Mouse (Mus musculus): ENCODE results near the gene Syt8. TPM values are rescaled to one million over a fixed set of nuclear protein-coding genes. Genes with fewer than 3 reads are reported as not detected.

Gene Syt8
- polyA plus RNA-seq, 1 experiment from 2014 or later = not detected

- peak; percentile 83 for ATAC-seq
- H3K9me3 ChIP-seq (replicated peaks) = no peaks in the 10 kb centered on the region
- H3K36me3 ChIP-seq = no peaks in the 10 kb centered on the region
- H3K4me2 ChIP-seq = no peak overlapping the region
- 32% methylated on average over 6 of the region's 6 CpGs for WGBS (ENCODE audit: insufficient replicate concordance)
- 0 out of 2 replicates have a peak, but pooled peaks cover 5% of the 10 kb centered on the region for H3K27me3 ChIP-seq (replicated peaks)
- H3K9ac ChIP-seq = no peak overlapping the region
- no peak overlapping the region for H3K27ac ChIP-seq
- peaks cover 24% of the 10 kb centered on the region for H3K4me1 ChIP-seq
- no peak overlapping the region for H3K4me3 ChIP-seq
Observed at GRCm38 (mm10) chr7:142413285-142413684, 21.4 kb upstream of the Syt8 start.

DNA sequence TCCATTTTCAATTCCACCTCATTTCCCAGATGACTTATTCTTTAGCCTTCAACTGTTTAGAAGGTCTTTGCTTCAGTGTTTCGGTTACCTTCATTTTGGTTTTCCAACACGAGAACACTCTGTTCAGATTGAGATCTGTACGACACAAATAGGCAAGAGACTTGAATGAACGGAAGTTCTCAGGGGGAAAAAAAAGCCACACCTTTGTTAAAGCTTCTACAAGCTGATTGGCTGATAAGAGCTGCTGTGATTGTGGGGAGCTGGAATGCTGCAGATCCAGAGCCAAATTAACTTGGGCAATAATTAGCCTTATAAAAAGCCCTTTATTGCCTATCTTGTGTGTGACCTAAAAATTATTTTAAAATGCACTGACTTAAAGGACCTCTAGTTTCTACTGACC lies 19.3 kb upstream of the Syt8 start:
- H3K27me3 ChIP-seq (replicated peaks) = 0 out of 2 replicates have a peak, but pooled peaks cover 5% of the 10 kb centered on the region
- no peak overlapping the region for H3K27ac ChIP-seq
- no peak for ATAC-seq
- no peak overlapping the region for H3K4me3 ChIP-seq
- H3K9me3 ChIP-seq (replicated peaks) = no peaks in the 10 kb centered on the region; the same call in 1 of the 2 replicates
- H3K4me1 ChIP-seq = peaks cover 33% of the 10 kb centered on the region
- WGBS (ENCODE audit: insufficient replicate concordance) = 50% methylated on average over 4 of the region's 4 CpGs
- no peaks in the 10 kb centered on the region for H3K36me3 ChIP-seq
- H3K9ac ChIP-seq = no peak overlapping the region
- H3K4me2 ChIP-seq = no peak overlapping the region

GRCm38 (mm10) chr7:142416225-142416624 lies 18.4 kb upstream of the Syt8 start:
- no peak overlapping the region for H3K9ac ChIP-seq
- H3K4me1 ChIP-seq = peaks cover 41% of the 10 kb centered on the region
- no peak for ATAC-seq
- no peak overlapping the region for H3K4me3 ChIP-seq
- no peaks in the 10 kb centered on the region for H3K36me3 ChIP-seq
- H3K27me3 ChIP-seq (replicated peaks) = 0 out of 2 replicates have a peak, but pooled peaks cover 5% of the 10 kb centered on the region
- no peaks in the 10 kb centered on the region; the same call in 1 of the 2 replicates for H3K9me3 ChIP-seq (replicated peaks)
- H3K4me2 ChIP-seq = no peak overlapping the region
- 68% methylated on average over 3 of the region's 3 CpGs for WGBS (ENCODE audit: insufficient replicate concordance)
- no peak overlapping the region for H3K27ac ChIP-seq

- no peaks in the 10 kb centered on the region for H3K36me3 ChIP-seq
- peak overlapping the region; percentile 20; the same call in 1 of the 2 replicates for H3K27ac ChIP-seq
- peaks cover 52% of the 10 kb centered on the region for H3K4me1 ChIP-seq
- H3K27me3 ChIP-seq (replicated peaks) = 0 out of 2 replicates have a peak, but pooled peaks cover 5% of the 10 kb centered on the region
- no peak for ATAC-seq
- no peak overlapping the region for H3K9ac ChIP-seq
- H3K9me3 ChIP-seq (replicated peaks) = no peaks in the 10 kb centered on the region; the same call in 1 of the 2 replicates
- H3K4me2 ChIP-seq = no peak overlapping the region
- H3K4me3 ChIP-seq = no peak overlapping the region
- 91% methylated on average over 2 of the region's 2 CpGs for WGBS (ENCODE audit: insufficient replicate concordance)
Observed at GRCm38 (mm10) chr7:142418027-142418426, 16.6 kb upstream of the Syt8 start.

- Histone ChIP-seq H3K4me1 (peaks cover 46% of the 10 kb centered on the region), H3K27me3 (replicated peaks) (0 out of 2 replicates have a peak, but pooled peaks cover 5% of the 10 kb centered on the region), H3K9me3 (replicated peaks) (no peaks in the 10 kb centered on the region; the same call in 1 of the 2 replicates), H3K36me3 (no peaks in the 10 kb centered on the region), H3K27ac (peak overlapping the region; percentile 88), H3K4me2 (no peak overlapping the region), H3K9ac (no peak overlapping the region), H3K4me3 (no peak overlapping the region)
- ATAC-seq = no peak
- 93% methylated on average over 8 of the region's 8 CpGs for WGBS (ENCODE audit: insufficient replicate concordance)
Observed at GRCm38 (mm10) chr7:142418679-142419078, 16.0 kb upstream of the Syt8 start.

DNA sequence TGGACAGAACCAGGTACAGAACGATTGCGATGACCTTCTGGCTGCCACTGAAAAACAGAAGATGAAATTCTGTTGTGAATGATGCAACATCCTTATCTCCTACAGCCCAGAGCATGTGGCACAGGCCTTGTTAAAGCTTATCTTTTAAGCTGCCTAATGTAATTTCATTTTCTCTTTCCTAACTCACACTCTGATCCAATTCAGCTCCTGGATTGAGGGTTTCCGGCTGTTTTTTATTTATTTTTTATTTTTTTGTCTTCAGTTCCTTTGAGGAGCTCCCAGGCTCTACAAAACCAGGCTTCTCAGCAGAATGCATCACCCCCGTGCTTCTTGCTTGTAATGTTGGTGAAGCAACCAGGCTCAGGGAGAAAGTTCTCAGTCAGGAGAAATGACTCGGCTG lies 14.8 kb upstream of the Syt8 start:
- Histone ChIP-seq H3K27ac (peak overlapping the region; percentile 88), H3K4me2 (peak overlapping the region; percentile 54), H3K4me1 (peaks cover 42% of the 10 kb centered on the region), H3K9me3 (replicated peaks) (no peaks in the 10 kb centered on the region; the same call in 1 of the 2 replicates), H3K36me3 (no peaks in the 10 kb centered on the region), H3K4me3 (peak overlapping the region; percentile 15; the same call in 1 of the 2 replicates), H3K9ac (peak overlapping the region; percentile 57), H3K27me3 (replicated peaks) (0 out of 2 replicates have a peak, but pooled peaks cover 5% of the 10 kb centered on the region)
- WGBS (ENCODE audit: insufficient replicate concordance) = 30% methylated on average over 5 of the region's 5 CpGs
- peak; percentile 87 for ATAC-seq

- no peaks in the 10 kb centered on the region for H3K36me3 ChIP-seq
- H3K4me1 ChIP-seq = peaks cover 42% of the 10 kb centered on the region
- 50% methylated on average over 2 of the region's 2 CpGs for WGBS (ENCODE audit: insufficient replicate concordance)
- no peak overlapping the region for H3K9ac ChIP-seq
- ATAC-seq = peak; percentile 68
- H3K4me3 ChIP-seq = no peak overlapping the region
- H3K9me3 ChIP-seq (replicated peaks) = no peaks in the 10 kb centered on the region; the same call in 1 of the 2 replicates
- no peaks in the 10 kb centered on the region for H3K27me3 ChIP-seq (replicated peaks)
- H3K4me2 ChIP-seq = no peak overlapping the region
- peak overlapping the region; percentile 62 for H3K27ac ChIP-seq
Observed at GRCm38 (mm10) chr7:142421826-142422225, 12.8 kb upstream of the Syt8 start.

GRCm38 (mm10) chr7:142425641-142426213 lies 8.9 kb upstream of the Syt8 start:
- Histone ChIP-seq H3K36me3 (no peaks in the 10 kb centered on the region), H3K27me3 (replicated peaks) (peaks cover 27% of the 10 kb centered on the region), H3K9ac (no peak overlapping the region), H3K4me1 (peaks cover 23% of the 10 kb centered on the region), H3K9me3 (replicated peaks) (no peaks in the 10 kb centered on the region), H3K27ac (no peak overlapping the region), H3K4me2 (no peak overlapping the region), H3K4me3 (no peak overlapping the region)
- no peak for ATAC-seq
- 65% methylated on average over 11 of the region's 11 CpGs for WGBS (ENCODE audit: insufficient replicate concordance)

- Histone ChIP-seq H3K9ac (no peak overlapping the region), H3K36me3 (no peaks in the 10 kb centered on the region), H3K9me3 (replicated peaks) (no peaks in the 10 kb centered on the region), H3K4me3 (no peak overlapping the region), H3K27ac (no peak overlapping the region), H3K4me2 (no peak overlapping the region), H3K27me3 (replicated peaks) (peaks cover 45% of the 10 kb centered on the region), H3K4me1 (no peaks in the 10 kb centered on the region; the same call in 1 of the 2 replicates)
- no peak; the same call in 1 of the 2 replicates for ATAC-seq
- WGBS (ENCODE audit: insufficient replicate concordance) = 8% methylated on average over 7 of the region's 7 CpGs
Observed at GRCm38 (mm10) chr7:142428213-142428612, 6.4 kb upstream of the Syt8 start.

DNA sequence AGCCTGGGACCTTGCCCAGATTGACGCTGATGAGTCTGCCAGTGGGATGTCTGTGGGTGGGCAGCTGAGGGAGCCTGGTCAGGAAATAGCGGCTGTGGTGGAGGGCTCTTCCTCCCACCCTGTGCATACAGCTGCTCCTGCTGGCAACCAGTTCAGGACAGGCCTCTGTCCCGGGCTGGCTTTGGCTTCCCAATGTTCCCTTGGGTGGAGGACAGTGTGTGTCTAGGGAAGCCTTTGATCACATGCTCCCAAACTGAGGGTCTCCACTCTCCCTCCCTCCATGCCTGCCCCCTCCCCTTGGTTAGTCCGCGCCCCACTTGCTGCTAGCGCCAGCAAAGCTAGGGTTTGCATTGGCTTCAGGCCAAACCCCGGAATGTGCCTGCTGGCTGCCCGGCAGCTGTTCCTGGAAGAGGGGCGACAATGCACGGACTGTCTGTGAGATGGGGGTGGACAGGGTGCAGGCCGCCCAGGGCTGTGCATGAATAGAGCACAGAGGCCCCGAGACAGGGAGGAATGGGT lies 4.4 kb upstream of the Syt8 start:
- peaks cover 10% of the 10 kb centered on the region for H3K4me1 ChIP-seq
- H3K4me2 ChIP-seq = no peak overlapping the region
- H3K9ac ChIP-seq = no peak overlapping the region
- no peak for ATAC-seq
- H3K27ac ChIP-seq = no peak overlapping the region
- no peak overlapping the region for H3K4me3 ChIP-seq
- no peaks in the 10 kb centered on the region for H3K9me3 ChIP-seq (replicated peaks)
- WGBS (ENCODE audit: insufficient replicate concordance) = 61% methylated on average over 12 of the region's 12 CpGs
- no peaks in the 10 kb centered on the region for H3K36me3 ChIP-seq
- peaks cover 61% of the 10 kb centered on the region for H3K27me3 ChIP-seq (replicated peaks)

- H3K27ac ChIP-seq = no peak overlapping the region
- ATAC-seq = no peak
- H3K4me2 ChIP-seq = no peak overlapping the region
- H3K4me1 ChIP-seq = peaks cover 10% of the 10 kb centered on the region
- no peaks in the 10 kb centered on the region for H3K9me3 ChIP-seq (replicated peaks)
- no peaks in the 10 kb centered on the region for H3K36me3 ChIP-seq
- H3K9ac ChIP-seq = no peak overlapping the region
- 79% methylated on average over 14 of the region's 14 CpGs for WGBS (ENCODE audit: insufficient replicate concordance)
- no peak overlapping the region for H3K4me3 ChIP-seq
- H3K27me3 ChIP-seq (replicated peaks) = peaks cover 61% of the 10 kb centered on the region
Observed at GRCm38 (mm10) chr7:142431106-142431505, 3.5 kb upstream of the Syt8 start.

- Histone ChIP-seq H3K4me2 (no peak overlapping the region), H3K36me3 (no peaks in the 10 kb centered on the region), H3K4me1 (peaks cover 10% of the 10 kb centered on the region; the same call in 1 of the 2 replicates), H3K9me3 (replicated peaks) (no peaks in the 10 kb centered on the region), H3K4me3 (no peak overlapping the region), H3K27ac (no peak overlapping the region), H3K27me3 (replicated peaks) (peaks cover 55% of the 10 kb centered on the region), H3K9ac (no peak overlapping the region; the same call in 1 of the 2 replicates)
- WGBS (ENCODE audit: insufficient replicate concordance) = 28% methylated on average over 19 of the region's 19 CpGs
- ATAC-seq = no peak
Observed at GRCm38 (mm10) chr7:142433623-142434022, 1.0 kb upstream of the Syt8 start.
